Mouse (Mus musculus): ENCODE results near the gene Rpl28. TPM values are rescaled to one million over a fixed set of nuclear protein-coding genes. Genes with fewer than 3 reads are reported as not detected.
"Not testable (repeated sequence)": the region's sequence is repeated elsewhere in the genome, so short reads cannot be mapped to it uniquely, and the experiment has no call there.

Gene Rpl28
- total RNA-seq, 2 experiments from 2014 or later: 849 to 923 TPM

DNA sequence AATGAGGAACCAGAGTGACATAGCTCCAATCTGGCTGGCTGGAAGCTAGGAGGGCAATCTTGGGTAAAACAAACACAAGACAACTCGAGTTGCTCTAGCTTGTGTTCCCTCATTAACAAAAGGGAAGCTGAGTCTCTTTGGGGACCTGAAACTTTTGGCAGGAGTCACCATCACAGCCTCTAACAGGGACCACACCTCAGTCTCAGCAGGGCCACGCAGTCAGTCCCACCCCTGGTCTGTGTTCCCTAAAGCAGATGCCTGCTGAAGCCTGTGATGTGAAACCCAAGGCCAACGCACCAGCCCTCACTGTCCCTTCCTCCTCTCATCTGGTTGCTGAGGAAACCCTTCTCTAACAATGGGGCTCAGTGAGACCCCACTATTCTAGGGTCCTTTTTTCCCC lies 10.5 kb upstream of the Rpl28 start:
- DNase-seq (ENCODE audit: low spot score in 2 of 2): no peak

DNA sequence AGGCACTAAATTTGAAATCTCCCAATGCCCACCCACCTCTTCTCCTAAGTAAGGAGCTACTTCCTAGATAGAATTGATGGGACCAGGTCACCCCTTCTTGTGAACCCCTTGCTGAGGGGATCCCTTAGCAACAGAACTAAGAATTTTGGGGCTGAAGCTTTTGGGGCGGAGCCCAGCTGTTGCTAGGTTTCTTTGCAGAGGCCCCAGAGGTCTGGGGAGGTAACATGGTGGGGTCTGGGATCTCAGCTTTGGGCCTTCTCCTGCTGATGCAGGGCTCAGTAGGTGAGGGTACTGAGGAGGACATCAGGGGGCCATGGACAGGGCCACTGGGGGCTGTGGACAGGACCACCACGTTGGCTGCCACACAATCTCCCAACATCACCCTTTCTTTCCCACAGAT lies 9.9 kb upstream of the Rpl28 start, which contains the start of the genes Il11 and Tmem190:
Il11 (minus strand) TSS at position 101 of the 400 bp plus-strand sequence.
Tmem190 (plus strand) TSS at position 179 of the 400 bp plus-strand sequence.
- DNase-seq (ENCODE audit: low spot score in 2 of 2): no peak

DNA sequence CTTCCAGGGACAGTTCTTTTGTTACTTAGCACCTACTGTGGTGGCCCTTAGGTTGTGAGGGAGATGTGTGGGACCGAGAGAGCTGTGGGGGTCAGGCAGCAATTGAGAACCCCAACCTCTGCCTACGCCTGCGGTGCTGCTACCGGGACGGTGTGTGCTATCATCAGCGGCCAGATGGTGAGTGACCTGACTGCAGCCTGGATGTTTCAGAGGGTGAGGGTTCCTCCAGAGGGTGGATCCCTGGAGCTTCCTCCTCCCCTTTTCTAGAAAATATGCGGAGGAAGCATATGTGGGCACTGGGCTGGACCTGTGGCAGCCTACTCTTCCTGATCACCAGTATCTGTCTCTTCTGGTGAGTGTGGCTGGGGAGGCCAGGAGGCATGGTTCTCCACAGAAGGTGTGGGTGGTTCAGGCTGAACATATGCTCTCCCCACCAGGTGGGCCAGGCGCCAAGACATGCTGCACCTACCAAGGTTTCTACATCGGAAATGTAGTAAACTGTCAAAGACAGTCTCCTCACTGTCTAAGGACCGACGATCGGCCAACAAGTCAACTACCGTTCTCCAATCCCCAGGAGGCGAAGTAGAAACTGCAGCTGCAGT lies 8.9 kb upstream of the Rpl28 start:
- DNase-seq (ENCODE audit: low spot score in 2 of 2): no peak

DNA sequence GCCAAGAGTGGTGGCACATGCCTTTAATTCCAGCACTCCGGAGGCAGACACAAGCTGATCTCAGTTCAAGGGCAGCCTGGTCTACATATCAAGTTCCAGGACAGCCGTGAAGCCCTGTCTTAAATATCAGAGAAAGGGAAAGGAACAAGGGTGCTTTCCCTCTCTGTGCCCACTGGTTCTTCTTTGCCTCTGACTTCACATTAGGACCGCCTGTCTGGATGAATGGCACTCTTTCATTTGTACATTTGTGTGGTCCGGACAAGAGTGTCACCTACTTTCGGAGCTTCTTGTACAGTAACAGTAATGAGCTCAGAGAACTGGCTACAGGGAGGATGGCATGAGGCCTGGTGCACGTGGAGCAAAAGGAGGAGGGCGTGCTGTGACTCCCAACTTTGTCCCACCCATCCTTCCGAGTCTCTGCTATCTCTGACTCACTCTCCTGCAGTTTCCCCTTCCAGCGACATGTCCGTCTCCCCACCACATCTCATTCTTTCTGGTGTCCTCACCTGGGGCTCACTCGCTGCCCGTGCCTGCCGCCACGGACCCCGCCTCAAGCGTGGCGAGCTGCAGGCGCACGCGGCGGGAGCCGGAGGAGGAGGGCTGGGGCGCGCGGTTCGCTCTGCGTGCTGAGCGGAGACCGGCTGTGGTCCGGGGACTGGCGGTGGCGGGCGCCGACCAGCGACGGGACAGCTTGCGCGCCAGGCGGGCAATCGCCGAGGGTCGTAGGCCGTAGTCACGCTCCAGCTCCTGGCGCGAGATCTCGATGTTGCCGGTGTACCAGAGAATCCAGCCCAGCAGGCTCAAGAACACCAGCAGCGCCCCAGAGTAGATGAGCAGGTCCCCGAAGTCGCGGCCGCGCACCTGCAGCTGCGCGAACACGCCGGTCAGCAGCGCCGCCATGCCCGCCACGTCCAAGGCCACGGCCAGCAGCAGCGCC lies 3.9 kb upstream of the Rpl28 start:
- peak; percentile 61 to 75 for DNase-seq (ENCODE audit: low spot score in 2 of 2)

DNA sequence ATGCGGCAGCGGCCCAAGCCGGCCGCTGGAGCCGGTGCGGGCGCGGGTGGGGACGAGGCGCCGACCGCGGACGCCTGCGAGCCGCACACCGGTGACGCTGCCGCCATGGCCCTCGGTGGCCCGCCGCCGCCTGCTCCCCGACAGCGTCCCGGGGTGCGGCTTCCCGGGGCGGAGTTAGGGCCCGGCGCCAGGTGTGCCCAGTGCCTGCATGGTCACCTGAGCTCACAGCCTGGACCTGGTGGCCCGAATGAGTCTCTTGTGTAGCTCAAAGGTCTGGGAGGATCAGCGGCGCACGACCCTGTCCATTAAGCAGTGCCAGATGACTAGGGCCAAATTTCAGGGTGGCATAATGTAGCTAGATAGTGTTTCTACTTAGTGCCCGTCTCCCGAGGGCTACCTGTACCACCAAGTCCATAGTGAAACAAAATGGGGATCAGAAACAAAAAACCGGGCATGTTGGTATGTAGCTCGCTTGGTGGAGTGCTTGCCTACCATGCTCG lies 3.2 kb upstream of the Rpl28 start, which contains the start of gene Tmem238:
Tmem238 (minus strand) TSS at position 221 of the 500 bp plus-strand sequence.
- DNase-seq (ENCODE audit: low spot score in 2 of 2): peak in 1 of 2 experiments; percentile 61

DNA sequence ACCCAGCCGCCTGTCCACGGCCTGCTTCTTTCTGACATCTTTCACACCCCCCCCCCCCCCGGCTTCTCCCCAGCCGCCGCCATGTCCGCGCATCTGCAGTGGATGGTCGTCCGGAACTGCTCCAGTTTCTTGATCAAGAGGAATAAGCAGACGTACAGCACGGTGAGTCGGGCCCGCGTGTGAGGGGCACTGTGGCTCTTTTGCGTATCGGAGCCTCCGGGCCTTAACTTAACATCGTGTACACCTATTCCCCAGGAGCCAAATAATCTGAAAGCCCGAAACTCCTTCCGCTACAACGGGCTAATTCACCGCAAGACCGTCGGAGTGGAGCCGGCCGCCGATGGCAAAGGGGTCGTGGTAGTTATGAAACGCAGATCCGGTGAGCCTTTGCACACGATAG lies 574 bp downstream of the Rpl28 start:
- not testable (repeated sequence) for DNase-seq (ENCODE audit: low spot score in 2 of 2)

DNA sequence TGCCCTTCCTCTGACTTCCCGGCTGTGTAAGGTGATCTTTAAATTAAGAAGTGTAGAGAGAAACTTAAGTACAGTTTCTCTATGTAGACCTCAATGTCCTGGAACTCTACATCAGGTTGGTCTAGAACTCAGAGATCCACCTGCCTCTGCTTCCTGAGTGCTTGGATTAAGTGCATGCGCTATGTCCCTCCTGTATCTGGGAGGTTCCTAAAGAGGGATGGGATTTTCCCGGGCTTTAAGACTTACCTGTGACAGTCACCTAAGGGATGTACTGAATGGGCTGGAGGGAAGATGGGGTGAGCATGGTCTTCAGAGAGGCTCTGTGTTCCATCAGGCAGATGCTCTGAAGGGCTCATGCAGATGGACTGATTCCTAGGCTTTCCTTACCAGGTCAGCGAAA lies 1.0 kb downstream of the Rpl28 start:
- DNase-seq (ENCODE audit: low spot score in 2 of 2): no peak

DNA sequence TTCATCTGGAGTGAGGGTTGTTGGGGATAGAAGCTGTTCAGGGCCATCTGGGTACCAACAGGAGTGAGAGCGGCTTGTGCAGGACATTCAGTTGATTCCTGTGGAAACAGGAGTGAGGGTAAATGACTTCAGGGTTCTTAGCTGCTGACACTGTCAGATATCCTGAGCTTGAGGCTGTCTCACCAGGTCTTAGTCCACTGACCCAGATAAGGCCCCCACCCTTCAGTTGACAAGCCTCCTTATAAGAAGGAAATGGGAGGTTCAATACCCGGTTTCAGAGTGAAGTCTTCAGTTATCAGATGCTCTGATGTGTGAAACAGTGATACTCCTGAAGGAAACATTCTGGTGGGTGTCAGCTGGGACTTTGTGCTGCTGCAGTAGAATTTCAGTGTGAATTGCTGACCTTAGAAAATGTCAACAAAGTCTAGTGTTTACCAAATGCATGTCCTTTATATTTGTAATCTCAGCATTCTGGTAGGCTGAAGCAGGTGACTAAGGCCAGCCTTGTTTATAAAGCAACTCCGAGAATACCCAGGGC lies 2.0 kb downstream of the Rpl28 start:
- DNase-seq (ENCODE audit: low spot score in 2 of 2): no peak

DNA sequence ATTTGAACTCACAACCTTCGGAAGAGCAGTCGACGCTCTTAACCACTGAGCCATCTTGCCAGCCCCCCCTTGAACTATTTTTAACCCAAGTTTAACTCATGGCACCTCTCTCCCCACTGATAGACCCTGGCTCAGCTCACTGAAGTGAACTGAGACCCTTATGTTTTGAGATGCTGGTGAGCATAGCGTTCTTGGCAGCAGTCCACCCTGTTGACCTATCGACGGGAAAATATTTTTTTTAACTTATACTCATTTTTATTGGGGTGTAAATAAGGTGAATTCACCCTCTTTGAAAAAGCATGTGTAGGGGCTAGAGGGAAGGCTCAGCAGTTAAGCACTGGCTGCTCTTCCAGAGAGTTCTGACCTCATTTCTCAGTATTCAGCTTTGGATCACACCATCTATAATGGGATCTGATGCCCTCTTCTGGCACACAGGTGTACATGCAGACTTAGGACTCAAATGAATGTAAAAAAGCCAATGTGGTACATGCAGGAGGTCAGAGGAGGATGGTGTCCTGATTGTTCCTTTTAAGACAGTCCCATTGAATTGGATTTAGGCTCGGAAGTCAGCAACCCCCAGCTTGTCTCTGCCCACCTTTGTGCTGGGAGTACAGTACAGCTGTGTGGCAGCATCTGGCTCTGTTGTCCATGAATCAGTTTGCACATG lies 3.2 kb downstream of the Rpl28 start:
- DNase-seq (ENCODE audit: low spot score in 2 of 2): no peak

DNA sequence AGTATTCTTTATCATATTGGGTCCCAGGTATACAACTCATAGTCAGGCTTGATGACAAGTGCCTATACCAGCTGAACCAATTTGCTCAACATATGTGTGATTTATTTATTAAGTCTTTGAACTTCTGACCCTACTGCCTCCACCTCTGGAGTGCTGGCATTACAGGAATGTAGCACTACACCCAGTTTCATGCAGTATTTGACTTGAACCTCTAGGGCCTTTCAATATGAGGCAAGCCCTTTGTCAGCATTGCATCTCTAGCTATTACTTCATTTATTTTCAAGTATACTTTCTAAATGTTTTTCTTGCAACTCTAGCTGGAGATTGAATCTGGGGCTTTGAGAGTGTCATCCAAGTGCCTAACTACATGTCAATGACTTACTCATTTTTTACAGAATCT lies 9.6 kb downstream of the Rpl28 start:
- no peak for DNase-seq (ENCODE audit: low spot score in 2 of 2)

DNA sequence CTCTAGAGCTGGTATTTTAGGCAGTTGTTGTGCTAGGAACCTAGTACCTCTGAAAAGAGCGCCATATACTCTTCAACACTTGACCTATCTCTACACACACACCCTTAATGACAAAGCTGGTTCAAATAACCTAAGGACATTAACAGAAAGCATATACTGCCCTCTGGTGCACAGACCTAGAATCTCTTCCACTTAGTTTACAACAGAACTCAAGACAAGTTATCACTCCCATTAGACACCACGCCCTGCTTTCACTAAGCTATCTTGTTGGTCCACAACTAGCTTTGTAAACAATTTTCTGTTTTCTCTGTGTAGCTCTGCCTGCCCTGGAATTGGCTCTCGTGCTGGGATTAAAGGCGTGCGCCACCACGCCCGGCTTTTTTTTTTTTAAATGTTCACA lies 14.0 kb downstream of the Rpl28 start:
- no peak for DNase-seq (ENCODE audit: low spot score in 2 of 2)

DNA sequence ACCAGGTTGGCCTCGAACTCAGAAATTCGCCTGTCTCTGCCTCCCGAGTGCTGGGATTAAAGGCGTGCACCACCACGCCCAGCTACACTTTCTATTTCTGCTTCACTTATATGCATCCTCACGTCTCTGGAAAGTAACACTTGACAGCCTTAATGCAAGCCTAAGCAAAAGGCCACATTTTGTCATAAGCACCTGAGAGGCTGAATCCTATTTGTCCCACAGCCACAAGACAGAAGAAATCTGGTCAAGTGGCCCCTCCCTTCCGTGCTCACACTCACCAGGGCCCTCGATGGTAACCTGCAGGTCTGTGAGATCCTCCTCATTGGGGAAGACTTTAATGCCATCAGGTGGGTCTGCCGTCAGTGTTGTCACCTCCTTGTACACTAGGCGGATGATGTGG lies 18.5 kb downstream of the Rpl28 start:
- not testable (repeated sequence) for DNase-seq (ENCODE audit: low spot score in 2 of 2)

DNA sequence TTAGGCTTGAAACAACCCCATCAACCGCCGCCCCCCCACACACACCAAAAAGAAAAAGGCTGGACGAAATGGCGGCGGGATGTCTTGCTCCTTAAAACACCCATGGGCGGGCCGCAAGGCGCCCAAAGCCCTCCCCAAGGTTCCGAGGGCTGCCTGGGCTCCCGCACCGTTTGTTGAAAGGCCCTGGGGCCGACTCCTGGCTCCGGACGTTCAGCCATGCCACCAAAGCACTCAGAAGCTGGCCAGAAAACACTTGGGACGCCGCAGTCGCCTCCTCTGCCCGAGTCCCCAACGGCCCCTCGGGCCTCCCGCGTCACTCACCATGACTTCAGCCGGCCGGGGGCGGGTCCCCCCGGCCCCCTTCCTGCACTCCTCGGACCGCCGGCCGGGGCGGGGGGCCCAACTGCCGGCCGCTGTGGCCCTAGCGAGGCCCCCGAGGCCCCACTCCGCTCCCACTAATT lies 19.2 kb downstream of the Rpl28 start:
- peak in 1 of 2 experiments; percentile 57 for DNase-seq (ENCODE audit: low spot score in 2 of 2)

DNA sequence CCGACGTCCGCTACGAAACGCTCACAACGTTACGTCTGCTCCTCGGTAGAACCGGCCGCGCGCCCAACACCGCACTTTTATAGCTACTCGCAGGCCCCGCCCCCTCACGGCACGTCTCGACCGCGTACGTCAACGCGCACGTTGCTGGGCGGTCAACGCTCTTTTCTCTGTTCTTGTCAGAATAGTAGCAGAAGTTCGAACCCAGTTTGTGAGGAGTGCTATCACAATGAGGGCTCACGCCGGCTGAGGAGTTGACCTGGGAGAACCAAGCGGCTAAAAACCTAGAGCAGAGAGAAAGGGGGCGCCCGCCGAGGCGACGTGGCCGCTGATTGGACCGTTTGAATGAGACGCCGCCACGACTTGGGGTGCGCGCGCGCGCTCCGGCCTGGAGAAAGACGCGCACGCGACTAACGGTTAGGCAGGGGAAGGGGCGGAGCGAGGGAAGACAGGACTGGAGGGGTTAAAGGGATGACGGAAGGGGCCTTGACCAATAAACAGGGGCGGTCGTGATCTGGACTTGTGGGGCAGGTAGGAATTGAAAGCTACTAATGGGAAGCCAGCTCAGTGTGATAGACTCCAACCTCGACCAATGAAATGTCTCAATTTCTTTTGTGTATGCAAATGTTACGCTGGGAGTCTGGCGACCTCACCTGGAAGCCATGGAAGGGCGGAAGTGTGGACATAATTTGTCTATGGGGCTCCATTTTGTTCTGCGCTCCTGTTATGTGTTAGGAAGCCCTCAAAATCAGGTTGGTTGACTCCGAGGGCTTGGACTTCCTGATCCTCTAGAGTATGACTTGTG lies 19.8 kb downstream of the Rpl28 start, which contains the start of gene Ube2s:
Ube2s (minus strand) TSS at position 288 of the 802 bp plus-strand sequence.
- DNase-seq (ENCODE audit: low spot score in 2 of 2): peak; percentile 97 to 98

DNA sequence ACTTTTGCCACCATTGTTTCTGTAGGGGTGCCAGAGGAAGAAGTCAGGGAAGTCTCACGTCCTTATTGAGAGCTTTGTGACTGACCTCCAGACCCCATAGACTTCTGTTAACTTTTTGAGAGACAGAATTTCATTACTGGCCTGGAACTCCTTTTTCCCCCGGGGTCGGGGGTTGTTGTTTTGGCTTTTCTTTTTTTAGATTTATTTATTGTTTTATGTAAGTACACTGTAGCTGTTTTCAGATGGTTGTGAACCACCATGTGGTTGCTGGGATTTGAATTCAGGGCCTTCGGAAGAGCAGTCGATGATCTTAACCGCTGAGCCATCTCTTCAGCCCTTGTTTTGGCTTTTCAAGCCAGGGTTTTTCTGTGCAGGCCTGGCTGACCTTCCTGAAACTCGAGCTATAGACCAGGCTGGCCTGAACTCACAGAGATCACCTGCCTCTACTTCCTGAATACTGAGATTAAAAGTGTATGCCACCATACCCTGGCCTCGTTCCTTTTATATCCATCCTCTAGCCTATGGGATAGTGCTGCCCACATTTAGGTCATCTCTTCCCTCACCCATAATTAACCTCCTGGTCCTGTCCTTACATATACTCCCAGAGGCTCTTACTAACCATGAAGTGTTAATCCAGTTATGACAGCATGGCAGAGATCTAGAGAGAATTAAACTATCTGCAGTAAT lies 20.6 kb downstream of the Rpl28 start:
- DNase-seq (ENCODE audit: low spot score in 2 of 2): no peak

DNA sequence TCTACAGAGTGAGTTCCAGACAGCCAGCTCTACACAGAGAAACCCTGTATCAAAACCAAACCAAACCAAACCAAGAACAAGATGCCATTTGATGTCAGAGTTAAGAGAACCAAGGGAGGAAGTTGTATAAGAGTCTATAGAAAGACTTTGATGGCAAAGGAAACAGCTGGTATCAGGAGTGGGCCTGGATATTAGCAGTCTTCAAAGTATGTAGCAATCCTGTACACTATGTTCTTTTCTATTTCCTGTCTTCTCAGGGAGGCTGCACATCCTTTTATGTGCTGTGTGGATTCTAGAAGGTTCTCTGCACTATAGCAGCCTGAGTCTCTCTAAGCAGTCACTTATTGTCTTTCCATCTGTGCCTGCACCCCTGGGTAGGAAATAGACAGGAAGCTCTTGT lies 23.9 kb downstream of the Rpl28 start:
- no peak for DNase-seq (ENCODE audit: low spot score in 2 of 2)

DNA sequence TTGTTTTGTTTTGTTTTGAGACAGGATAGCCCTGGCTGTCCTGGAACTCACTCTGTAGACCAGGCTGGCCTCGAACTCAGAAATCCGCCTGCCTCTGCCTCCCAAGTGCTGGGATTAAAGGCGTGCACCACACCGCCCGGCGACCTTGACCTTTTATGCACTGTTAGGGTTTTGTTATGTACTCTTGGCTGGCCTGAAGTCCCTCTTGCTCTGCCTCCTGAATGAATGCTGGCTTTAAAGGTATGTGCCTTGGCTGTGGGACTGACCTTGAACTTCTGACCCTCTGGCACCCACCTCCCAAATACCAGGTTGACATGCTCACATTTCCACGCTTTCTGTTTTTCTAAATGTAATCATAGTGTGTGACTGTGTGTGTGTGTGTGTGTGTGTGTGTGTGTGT lies 28.3 kb downstream of the Rpl28 start:
- DNase-seq (ENCODE audit: low spot score in 2 of 2): not testable (repeated sequence)

DNA sequence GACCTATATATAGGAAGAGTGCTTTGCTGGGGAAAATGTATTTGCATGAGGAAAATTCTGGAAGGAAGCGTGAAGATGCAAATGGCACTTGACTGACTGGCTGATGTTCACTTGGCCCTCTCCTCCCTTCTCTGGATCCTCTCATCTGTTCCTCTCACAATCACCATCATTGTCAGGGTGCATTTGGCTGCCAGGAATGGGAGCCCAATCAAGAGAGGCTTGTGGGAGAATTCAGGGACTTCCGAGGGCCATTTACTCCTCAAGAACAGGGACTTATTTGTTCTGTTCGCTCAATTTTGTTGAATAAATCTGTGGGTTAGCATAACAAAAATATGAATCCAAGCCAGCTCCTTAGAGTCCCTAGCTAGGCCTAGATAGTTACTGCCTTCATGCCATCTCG lies 29.0 kb downstream of the Rpl28 start:
- no peak for DNase-seq (ENCODE audit: low spot score in 2 of 2)

DNA sequence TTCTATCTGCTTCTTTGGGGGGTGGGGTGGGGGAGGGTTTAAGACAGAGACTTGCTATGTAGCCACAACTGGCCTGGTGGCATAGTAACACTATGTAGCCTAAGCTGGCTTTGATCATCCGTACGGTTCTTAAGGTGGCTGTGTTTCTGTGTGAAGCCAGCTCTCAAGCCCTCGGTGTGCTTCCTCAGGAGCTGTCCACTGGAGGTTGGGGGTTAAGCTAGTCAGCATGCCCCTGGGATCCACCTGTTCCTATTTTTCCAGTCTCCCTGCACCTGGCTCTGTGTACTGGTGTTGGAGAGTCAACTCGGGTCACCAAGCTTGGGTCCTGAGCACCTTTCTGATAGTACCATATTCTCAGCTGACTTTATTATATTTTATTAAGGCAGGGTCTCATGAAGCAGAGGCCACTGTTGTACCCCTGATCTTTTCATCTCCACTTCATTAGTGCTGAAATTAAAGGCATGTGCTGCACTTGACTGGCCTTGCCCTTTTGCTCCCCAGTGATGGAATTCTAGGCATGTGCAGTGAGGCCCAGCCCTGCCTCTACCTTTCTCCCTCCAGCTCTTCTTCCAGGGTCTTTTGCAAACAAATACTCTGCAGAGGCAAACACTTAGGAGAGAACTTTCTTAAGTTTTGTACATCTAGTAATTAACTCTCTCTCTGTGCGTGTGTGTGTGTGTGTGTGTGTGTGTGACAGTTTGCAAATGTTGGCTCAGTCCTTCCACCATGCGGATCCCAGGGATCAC lies 29.7 kb downstream of the Rpl28 start:
- DNase-seq (ENCODE audit: low spot score in 2 of 2): no peak

All from adrenal gland, adult 18-20 months (tissue).